Mouse (Mus musculus) R1 (cell line): Measurements from ENCODE around the gene Rrp12.
"Not testable (repeated sequence)": the region's sequence is repeated elsewhere in the genome, so short reads cannot be mapped to it uniquely, and the experiment has no call there.

Experiments used
- DNase-seq: peaks from one replicate; pipeline ENCODE4 v3.0.0-alpha.2; 2018; ENCODE audit warnings: low read depth, low spot score

Rrp12 gene

DNA sequence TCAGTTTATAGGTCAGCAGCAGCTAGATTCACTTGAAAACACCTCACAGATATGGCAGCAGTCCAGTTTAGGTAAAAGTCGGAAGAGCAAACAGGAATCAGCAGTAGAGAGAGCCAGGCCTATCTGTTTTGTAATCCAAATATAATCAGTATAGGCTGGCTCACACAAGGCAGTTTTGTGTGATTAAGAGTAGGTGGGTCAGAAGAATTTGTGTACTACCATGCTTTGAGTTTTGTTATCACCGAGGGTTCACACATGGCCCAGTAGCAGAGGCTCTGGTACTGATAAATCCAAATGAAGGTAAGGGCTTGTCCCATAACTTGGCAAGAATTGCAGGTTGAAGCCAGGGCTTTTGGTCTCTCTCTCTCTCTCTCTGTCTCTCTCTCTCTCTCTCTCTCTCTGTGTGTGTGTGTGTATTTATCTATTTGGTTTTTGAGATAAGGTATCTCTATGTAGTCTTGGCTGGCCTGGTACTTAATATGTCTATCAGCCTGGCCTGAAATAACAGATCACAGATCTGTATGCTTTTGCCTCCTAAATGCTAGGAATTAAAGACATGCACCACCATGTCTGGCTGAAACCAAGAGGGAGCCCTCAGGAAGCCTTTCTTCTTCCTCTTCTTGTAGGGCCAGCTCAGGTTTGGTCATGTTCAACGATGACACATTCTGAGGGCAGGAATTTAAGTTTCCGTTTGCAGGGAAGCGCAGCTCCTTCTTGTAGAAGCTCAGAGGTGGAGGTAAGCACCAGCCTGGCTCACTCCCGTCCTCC is 10.5 kb upstream of the Rrp12 start:
- no peak for DNase-seq

DNA sequence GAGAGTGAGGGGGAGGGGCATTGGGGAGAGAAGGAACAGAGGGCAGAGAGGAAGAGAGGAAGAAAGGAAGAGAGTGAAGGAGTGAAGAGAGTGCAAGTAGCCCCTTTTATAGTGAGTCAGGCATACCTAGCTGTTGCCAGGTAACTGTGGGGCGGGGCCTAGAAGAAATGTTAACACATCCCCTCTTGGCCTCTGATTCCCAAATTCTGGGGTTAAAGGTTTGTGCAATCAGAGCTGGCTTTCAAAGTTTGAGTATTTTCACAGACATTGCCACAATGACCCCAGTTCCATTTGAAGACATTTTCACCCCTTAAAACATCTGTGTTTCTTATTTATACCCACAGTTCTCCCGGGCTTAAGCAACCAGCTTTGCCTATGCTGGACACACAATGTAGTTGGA is 9.3 kb upstream of the Rrp12 start:
- DNase-seq = no peak

DNA sequence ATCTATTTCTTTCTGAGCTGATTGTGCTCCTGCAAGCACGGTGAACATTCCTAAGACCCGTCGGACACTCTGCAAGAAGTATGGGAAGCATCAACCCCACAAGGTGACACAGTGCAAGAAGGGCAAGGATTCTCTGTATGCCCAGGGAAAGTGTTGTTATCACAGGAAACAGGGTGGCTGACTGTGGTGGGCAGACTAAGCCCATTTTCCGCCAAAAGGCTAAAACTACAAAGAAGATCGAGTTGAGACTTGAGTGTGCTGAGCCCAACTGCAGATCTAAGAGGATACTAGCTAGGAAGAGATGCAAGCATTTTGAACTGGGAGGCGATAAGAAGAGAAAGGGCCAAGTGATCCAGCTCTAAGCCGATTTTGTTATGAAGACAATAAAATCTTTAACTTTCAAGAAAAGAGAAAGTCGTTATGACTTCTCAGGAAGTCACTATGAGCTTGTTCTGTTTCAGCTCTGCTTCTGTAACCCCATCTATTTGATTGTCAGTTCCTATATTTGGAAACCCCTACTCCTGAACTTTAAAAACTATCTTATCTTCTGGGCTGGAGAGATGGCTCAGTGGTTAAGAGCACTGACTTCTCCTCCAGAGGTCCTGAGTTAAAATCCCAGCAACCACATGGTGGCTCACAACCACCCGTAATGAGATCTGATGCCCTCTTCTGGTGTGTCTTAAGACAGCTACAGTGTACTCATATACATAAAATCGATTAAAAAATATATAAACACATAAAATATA is 7.0 kb upstream of the Rrp12 start:
- no peak for DNase-seq

DNA sequence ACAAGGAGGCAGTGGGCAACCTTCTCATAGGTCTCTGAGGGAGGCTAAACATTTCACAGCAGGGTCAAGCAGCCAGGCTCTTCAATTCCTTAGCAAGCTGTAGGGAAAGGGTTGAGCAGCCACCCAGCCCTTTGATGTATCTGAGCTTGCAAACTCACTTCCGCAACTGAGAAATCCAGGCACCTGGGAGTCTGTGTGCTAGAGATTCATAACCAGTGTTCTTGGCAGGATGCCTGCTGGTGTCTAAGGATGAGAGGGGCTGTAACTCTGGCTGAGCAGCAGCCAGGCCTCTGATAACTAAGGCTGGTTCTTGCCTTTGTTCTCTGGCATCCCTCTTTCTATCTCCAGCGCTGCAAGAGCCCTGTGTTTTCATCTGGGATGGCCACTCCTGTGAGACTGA is 5.7 kb upstream of the Rrp12 start:
- DNase-seq = no peak

DNA sequence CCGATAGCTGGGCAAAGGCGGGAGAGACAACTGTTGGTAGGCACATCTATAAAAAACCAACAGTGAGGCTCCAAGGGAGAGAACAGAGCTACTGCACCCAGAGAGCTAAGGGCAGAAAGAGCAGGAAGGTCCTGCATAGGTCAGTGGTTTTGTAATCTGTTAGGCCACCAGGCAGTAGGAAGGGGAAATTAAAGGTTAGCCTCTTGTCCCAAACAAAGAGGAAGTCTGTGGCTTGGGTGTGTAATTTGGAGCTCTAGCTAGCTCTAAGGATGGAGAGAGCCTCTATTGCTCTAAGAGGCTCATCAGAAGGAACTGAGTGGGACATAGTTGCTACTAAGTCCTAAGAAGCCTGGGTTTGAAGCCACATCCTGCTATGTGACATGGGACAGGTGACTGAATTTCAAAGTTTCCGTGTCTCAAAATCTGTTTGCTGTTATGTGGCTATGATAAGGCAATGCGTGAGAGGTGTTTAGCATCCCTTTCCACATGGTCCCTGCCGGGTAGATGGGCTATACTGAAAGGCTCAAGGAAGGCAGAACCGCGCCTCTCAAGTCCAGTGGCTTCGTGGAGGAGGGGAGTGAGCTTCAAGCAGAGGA is 4.6 kb upstream of the Rrp12 start:
- DNase-seq = no peak

DNA sequence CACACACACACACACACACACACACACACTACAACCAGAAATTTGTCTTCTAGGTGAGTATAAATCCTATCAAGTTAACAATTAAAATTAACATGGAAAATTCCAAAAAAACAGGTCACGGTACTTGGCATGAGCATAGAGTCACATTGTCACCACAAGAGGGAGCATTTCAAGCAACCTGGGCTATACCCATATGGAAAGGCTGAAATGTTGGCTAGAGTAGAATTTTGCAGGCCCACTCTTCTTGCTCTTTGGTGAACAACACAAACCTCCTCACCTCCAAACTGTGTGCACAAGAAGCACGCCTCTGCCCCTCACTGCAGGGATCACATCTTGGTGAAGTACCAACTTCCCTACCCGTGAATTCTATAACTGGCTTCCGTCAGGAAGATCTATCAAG is 2.9 kb upstream of the Rrp12 start:
- peak; percentile 68 for DNase-seq

DNA sequence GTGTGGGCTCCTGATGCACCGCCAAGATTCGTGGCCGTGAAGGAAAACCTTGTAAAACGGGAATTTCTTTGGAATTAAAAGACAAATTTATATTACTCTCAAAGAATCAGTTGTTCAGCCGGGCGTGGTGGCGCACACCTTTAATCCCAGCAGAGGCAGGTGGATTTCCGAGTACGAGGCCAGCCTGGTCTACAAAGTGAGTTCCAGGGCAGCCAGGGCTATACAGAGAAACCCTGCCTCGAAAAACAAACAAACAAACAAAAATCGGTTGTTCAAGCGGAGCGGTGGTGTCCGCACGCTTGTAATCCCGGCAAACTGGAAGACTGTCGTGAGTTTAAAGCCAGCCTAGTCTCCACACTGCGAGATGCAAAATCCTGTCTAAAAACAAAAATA is 342 bp upstream of the Rrp12 start:
- DNase-seq = no peak

DNA sequence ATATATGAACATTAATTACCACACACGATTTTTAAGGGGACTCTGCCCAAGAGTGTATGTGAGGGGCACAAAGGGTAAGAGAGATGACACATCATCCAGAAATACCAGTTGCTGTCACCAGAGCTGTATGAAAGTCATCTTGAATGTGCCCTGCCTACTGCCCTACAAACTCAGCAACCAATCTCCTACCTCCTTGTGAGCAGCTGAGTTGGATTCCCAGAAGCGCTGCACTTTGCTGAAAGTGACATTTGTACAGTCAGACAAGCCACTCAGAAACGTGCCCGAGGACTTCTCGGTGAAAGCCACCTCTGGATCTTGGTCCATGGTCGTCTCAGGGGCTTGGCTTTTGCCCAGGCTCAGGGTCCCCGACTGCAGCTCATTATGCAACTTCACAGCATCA is 1.0 kb downstream of the Rrp12 start:
- no peak for DNase-seq

DNA sequence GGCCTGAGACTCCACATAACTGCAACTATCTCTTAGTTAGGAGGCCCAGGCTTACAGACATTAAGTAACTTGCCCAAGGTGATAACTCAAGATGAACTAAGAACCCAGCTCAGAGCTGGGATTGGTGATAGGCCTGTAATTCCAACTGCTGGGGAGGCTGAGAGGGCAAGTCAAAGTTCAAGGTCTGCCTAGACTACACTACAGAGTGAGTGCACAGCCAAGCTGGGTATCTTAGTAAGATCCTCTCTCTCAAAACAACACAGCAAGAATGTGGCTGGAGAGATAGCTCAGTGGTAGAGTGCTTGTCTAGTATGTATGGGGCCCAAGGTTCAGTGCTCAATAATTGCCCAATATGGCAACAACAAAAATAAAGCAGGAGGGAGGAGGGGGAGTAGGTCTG is 7.8 kb downstream of the Rrp12 start:
- no peak for DNase-seq

DNA sequence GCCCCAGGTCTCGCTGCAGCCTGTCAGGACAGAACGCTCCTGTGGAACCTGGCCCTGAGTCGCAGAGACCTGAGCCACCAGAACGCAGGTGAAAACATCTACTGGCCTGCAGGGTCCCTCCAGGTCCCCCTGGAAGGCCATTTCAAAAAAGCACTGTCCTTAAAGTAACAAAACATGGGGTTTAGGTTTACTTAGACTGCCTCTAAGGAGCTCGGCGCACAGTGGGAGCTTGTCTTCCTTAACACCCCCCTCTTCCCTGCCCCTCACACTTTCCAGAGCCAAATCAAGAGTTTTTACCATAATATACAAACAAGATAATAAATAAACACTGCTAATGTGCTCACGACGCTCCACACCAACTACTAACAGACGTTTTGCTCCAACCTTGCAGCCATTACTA is 12.1 kb downstream of the Rrp12 start:
- no peak for DNase-seq

DNA sequence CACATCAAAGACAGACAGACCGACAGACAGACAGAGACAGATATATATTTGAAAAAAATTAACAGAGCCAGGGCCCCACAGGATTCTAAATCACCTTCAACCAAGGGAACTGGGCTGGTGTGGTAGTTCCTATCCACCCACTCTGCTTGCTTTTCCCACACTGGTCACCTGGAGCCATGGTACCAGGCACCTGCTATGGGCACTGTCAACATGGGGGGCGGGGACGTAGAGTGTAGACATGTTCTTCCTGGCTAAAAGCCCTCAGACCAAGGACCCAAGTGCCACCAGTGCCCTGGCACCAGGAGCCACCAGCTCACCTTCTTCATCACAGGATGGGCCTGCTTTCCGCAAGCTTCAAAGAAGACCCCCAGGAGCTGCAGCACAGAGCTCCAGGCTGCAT is 14.1 kb downstream of the Rrp12 start:
- DNase-seq = no peak

DNA sequence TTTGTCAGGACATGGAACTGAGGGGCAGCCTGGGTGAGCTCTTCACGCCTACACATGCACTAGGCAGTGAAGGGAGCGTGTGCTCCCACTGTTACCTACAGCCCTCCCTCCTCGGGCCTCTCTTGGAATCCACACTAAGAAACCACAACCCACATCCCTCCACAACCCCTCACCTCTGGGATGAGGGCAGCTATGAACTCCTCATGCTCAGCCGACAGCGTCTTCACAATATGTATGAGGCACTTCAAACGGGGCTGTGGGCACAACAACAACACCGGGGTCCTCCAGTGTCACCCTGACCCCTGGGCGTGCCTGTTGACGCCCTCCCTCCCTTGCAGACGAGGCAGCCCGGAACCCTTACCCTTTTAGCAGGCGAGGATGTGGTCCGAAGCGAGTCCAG is 21.6 kb downstream of the Rrp12 start:
- DNase-seq = no peak

DNA sequence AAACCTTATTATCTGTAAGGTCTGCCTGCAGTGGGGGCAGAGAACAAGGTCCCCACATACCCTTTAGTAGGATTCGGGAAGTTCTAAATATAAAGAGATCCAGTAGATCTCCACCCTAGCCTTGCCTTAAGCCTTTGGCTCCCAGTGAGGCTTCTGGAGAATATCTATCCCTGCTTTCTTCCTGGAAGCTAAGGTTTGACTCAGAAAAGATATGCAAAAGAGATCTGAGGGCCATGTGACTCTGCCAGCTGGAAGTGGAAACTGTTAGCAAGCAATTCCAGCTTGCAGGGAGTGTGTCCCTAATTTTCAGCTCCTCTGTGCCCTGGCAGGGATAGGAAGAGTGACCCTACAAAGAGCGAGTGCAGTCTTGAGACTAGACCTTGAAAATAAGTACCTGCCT is 23.7 kb downstream of the Rrp12 start:
- no peak for DNase-seq

DNA sequence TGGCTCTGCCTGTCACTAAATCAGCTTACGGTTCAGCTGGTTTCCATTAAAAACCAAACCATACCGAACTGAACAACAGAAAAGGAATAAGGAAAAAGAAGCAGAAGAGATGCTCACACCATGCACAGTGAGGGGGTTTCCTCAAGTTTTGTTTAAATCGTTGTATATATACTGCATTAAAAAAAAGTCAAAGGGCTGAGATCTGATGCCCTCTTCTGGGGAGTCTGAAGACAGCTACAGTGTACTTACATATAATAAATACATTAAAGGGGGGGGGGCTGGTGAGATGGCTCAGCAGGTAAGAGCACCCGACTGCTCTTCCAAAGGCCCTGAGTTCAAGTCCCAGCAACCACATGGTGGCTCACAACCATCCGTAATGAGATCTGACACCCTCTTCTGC is 26.0 kb downstream of the Rrp12 start:
- not testable (repeated sequence) for DNase-seq

DNA sequence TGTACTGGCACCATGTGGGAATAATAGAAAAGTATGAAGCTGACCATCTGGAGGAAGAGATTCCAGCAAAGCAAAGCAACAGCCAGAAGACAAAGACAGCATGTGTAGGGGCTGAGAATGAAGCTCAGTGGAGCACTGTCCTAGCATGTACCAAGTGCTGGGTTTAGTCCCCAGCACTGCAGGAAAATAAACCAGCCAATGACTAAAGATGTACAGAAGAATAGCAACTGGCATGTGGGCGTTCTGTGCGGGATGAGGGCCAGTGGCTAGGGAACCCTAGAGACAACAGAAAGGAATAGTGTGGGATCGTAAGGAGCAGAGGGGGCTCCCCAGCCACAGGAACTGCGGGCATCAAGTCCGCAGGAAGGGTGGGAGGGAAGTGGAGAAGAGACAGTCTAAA is 26.7 kb downstream of the Rrp12 start:
- DNase-seq = no peak

DNA sequence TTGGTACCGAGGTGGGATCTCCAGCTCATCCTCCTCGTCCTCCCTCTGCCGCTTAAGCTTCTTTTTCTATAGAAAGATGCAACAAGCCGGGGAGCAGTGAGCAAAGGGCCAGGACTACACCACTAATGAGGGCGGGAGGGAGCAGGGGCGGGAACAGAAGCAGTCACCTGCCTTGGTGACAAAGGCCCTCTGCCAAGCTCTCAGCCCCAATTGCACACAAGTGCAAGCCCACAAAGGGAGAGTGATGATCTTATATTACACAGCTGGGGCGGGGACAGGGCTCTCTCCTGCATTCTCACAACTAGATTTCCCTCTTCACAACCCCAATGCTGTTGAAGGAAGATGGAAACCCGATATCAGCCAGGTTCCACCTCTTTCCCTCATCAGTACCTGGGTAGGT is 29.3 kb downstream of the Rrp12 start:
- no peak for DNase-seq

DNA sequence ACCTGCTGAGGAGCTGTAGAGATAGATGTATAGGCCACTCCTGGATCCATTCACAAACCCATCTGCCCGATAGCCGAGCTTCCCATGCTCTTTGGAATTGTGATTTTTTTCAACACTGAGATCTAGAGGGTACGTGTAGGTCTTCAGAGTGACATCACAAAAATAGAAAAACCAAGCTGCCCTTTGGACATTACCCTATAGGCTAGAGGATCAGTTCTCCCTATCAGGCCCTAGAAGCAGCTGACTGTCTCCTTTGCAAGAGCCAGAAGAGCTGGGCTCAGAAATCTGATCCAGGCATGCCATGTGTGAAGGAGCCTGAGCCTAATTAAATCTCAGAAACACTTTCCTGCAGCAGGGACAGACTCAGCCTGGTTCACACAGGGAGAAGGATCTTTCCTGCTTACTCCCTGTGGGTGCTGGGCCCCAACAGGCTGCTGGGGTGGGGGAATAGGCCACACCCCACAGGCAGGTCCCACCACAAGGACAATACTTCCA is 38.1 kb downstream of the Rrp12 start:
- no peak for DNase-seq

DNA sequence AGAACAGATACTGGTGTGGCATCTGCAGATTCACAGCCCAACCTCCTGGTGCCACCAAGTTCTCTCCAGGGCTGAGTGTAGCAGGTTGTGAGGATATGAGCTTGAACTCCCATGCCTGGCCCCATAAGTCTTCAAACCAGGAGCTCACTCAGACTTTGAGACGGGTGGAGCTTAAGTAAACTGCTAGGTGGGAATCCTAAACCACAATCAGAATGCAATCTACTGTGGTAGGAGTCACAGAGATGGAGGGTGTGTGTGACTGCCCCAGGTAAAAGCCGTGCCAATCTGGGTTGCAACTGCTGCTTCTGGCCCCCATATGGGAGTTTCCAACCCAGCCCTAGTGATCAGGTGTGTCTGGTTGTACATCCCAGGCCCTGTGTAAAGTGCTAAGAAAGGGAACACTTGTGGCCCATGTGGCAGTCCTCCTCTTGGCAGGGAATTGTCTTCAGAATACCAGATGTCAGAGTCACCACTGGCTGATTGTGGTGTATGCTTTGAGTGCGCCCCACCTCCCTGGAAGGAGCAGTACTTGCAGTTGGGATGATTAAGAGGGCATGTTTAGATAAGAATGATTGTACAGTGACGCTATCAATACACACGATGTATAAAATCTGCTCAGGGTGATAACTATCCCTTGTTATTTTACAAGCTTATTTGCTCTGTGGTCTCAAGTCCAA is 38.7 kb downstream of the Rrp12 start:
- no peak for DNase-seq

DNA sequence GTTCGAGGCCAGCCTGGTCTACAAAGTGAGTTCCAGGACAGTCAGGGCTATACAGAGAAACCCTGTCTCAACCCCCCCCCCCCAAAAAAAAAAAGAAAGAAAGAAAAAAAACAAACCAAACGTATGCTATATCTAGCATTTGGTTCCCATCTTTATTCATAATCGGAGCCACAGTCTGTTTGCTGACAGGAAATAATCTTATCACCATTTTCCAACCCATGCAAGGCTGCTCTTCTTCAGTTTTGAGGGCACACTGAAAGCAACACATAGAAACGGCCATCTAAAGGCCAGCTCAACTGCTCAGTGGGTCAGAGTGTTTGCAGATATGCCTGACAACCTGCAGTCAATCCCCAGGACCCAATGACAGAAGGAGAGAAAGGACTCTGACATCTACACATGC is 43.5 kb downstream of the Rrp12 start:
- DNase-seq = no peak

DNA sequence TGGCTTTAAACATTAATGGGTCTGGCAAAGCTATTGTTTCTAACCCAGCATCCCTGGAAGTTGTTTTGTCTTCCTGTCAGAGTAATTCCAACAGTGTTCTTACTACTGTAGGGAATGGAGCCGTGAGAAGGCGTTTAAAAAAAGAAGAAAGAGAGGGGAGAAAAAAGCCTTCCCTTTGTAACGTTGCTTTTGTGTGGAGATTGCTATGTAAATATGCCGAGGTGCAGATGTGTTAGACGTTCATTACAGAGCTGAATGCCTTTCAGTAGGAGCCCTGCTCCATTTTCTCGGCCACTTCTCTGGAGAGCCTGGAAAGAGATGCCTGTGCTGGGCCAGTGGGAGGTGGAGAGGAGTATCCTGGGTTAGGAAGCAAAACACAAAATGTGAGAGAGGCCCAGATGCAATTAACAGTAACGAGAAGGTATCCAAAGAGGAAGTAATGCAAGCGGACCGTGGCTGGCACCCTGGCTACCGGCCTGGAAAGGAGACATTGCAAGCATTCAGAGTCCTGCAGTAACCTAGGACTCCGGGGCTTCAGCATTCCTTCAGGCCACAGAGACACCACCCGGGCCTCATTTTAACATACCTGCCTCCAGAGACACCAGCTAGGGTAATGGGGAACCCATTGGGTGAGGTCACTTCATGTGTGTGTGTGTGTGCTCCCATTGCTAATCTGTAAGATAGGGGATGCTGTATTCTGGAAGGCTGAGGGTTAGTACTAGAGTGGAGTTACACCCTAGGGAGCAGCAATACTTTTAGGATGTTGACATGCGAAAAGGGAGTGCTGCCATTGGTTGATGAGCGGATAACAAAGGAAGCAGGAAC is 45.0 kb downstream of the Rrp12 start:
- peak; percentile 59 for DNase-seq

DNA sequence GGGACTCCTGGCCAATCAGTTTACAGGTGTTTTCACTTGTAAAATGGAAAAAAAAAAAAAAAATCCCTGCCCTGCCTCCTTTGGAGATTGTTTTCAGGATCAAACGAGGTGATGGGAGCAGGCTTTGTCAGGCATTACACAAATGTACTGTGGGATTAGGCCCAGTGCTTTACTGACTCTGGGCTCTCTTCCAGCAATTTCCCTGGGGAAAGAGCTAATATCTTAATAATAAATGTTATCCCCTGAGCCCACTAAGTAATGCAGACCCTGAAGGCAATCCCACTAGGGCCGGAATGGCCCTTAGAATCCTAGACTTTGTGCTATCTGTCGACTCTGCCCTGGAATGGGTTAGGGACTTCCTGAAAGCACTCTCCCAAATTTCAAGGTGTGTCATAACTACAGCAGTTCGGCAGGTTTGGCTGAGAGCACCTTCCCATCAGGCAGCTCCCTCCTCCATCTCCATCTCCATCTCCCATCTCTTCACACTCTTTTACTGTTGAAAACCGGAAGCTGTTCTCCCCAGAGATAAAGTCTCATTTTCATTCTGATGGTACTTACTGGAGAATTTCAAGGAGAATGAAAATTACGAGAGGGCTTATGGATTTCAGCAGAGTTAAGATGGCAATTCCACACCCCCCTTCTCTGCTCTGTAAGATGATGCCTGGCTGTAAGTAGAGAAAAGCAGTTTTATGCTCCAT is 45.8 kb downstream of the Rrp12 start:
- no peak for DNase-seq
